Mouse (Mus musculus) bone marrow macrophage, adult 2 months (primary cell): Measurements from ENCODE around the gene Dock4. TPM values are rescaled to one million over a fixed set of nuclear protein-coding genes. Genes with fewer than 3 reads are reported as not detected.

Source experiments
- H3K27ac ChIP-seq: 2 replicates; pipeline ENCODE4 v1.5.1; 2012; ENCODE audit warnings: low read depth, low read length; ENCODE audit not compliant: insufficient read depth
- H3K4me1 ChIP-seq: 2 replicates; pipeline ENCODE4 v1.6.1; 2012; ENCODE audit warnings: low read length; ENCODE audit not compliant: control insufficient read depth, insufficient read depth
- H3K4me3 ChIP-seq: 2 replicates; pipeline ENCODE4 v1.5.1; 2012; ENCODE audit warnings: mild to moderate bottlenecking, low read length, moderate library complexity; ENCODE audit not compliant: insufficient read depth
- CTCF ChIP-seq: IDR thresholded peaks from 2 replicates; pipeline ENCODE4 v1.5.1; 2012; ENCODE audit warnings: low read depth, mild to moderate bottlenecking, low read length, moderate library complexity
- POLR2A ChIP-seq: IDR thresholded peaks from 2 replicates; pipeline ENCODE4 v1.6.1; 2012; ENCODE audit warnings: mild to moderate bottlenecking, low read depth, low read length, borderline replicate concordance
- polyA plus RNA-seq: library from polyadenylated mRNA; stranded (reverse); fragments of >200 nt; gene quantifications from 2 replicates; pipeline ENCODE4 v1.2.4, GENCODE M21; 2012; ENCODE audit not compliant: missing spikeins, insufficient read depth, insufficient read length

Dock4 gene
- polyA plus RNA-seq, 1 experiment, result 18.6 TPM

GRCm38 (mm10) chr12:40634169-40634568 is 188.4 kb downstream of the Dock4 start:
- TF ChIP-seq POLR2A, result no peak
- TF ChIP-seq CTCF, result no peak
- Histone ChIP-seq H3K27ac (no peak overlapping the region), H3K4me1 (peaks cover 14% of the 10 kb centered on the region), H3K4me3 (no peak overlapping the region)

GRCm38 (mm10) chr12:40635991-40636390 is 190.2 kb downstream of the Dock4 start:
- TF ChIP-seq POLR2A, result no peak
- no peak for TF ChIP-seq CTCF
- Histone ChIP-seq H3K4me1 (peaks cover 14% of the 10 kb centered on the region), H3K27ac (no peak overlapping the region), H3K4me3 (no peak overlapping the region)

GRCm38 (mm10) chr12:40637427-40637826 is 191.7 kb downstream of the Dock4 start:
- peaks cover 14% of the 10 kb centered on the region for H3K4me1 ChIP-seq
- no peak overlapping the region for H3K27ac ChIP-seq
- no peak overlapping the region for H3K4me3 ChIP-seq
- TF ChIP-seq POLR2A, result no peak
- no peak for TF ChIP-seq CTCF

DNA sequence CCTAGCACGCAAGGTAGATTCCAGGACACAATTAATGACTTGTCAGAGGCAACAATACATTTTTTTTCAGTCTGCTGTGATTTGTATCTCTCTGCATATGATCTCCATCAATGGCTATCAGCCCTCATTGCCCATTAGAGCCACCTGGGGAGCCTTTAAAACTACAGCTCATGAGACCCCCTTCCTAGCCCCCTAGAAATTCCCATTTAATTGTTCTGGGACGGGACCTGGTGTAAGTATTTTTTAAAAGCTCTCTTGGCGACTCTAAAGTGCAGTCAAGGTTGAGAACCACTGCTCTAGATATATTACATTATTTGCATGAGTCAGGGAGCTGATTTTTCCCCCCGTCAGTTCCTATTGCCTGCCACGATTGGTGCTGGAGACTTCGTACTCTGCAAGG is 200.1 kb downstream of the Dock4 start:
- Histone ChIP-seq H3K4me1 (peaks cover 8% of the 10 kb centered on the region), H3K4me3 (no peak overlapping the region), H3K27ac (no peak overlapping the region)
- TF ChIP-seq CTCF (no peak), POLR2A (no peak)

- no peak overlapping the region for H3K4me3 ChIP-seq
- TF ChIP-seq CTCF (no peak), POLR2A (no peak)
- peaks cover 9% of the 10 kb centered on the region for H3K4me1 ChIP-seq
- no peak overlapping the region for H3K27ac ChIP-seq
Observed at GRCm38 (mm10) chr12:40654312-40654711, 208.6 kb downstream of the Dock4 start.

- Histone ChIP-seq H3K4me1 (peaks cover 5% of the 10 kb centered on the region), H3K4me3 (no peak overlapping the region), H3K27ac (no peak overlapping the region)
- TF ChIP-seq CTCF, result no peak
Observed at GRCm38 (mm10) chr12:40655861-40656260, 210.1 kb downstream of the Dock4 start.

- H3K4me3 ChIP-seq, result no peak overlapping the region
- peaks cover 5% of the 10 kb centered on the region for H3K4me1 ChIP-seq
- TF ChIP-seq CTCF (no peak), POLR2A (no peak)
- H3K27ac ChIP-seq, result no peak overlapping the region
Observed at GRCm38 (mm10) chr12:40656438-40656837, 210.7 kb downstream of the Dock4 start.

DNA sequence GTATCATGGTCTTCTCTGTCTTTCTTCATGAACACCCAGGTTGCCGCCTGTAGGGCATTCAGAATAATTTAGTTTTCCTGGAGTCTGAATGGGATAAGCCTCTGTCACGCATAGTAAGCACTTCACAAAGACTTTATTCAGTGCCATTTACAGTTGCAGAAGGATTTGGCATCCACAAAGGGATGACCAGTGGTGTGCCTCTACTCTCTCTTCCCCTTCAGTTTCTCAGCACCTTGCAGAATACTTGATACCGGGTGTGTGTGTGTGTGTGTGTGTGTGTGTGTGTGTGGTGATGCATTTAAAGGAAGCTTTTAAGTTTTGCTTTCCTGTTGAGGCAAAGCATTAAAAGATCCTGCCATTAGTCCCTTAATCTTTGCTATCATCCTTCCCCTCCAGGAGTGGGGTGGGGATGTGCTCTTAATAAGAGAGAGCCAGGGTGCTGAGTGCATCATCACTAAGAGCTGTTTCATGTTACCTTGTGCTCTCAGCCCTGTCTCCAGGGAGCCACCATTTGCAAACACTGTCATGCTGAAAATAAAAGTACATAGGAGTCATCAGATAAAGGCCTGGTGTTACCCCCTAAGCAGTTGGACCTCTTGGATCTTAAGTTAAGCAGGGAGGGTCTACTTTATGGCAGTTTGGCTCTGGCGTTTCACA is 211.6 kb downstream of the Dock4 start:
- Histone ChIP-seq H3K4me3 (no peak overlapping the region), H3K27ac (no peak overlapping the region), H3K4me1 (peaks cover 5% of the 10 kb centered on the region)
- TF ChIP-seq POLR2A (no peak), CTCF (no peak)

GRCm38 (mm10) chr12:40659689-40660088 is 213.9 kb downstream of the Dock4 start:
- Histone ChIP-seq H3K4me1 (peaks cover 5% of the 10 kb centered on the region), H3K27ac (no peak overlapping the region), H3K4me3 (no peak overlapping the region)
- TF ChIP-seq POLR2A, result no peak
- TF ChIP-seq CTCF, result no peak

DNA sequence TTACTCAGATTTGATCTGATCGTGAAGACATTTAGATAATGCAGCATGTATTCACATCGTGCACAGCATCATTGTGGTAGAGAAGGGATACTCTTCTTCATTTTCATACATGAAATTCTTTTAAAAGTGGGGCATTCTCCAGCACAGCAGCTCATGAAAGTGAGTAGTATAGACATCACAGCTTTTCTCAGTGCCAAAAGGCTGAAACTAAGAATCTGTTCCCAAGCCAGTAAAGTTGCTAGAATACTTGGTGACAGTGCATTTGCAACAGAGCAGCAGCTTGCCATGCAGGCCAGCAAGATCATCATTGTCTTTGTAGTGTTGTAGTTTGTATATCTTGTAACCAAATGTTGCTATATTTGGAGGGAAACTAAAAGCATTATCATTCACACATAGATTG is 223.7 kb downstream of the Dock4 start:
- Histone ChIP-seq H3K27ac (no peak overlapping the region), H3K4me3 (no peak overlapping the region), H3K4me1 (no peaks in the 10 kb centered on the region)
- TF ChIP-seq POLR2A, result no peak
- TF ChIP-seq CTCF, result no peak

GRCm38 (mm10) chr12:40670766-40671165 is 225.0 kb downstream of the Dock4 start:
- TF ChIP-seq POLR2A (no peak), CTCF (no peak)
- Histone ChIP-seq H3K27ac (no peak overlapping the region), H3K4me3 (no peak overlapping the region), H3K4me1 (no peaks in the 10 kb centered on the region)
